Mouse (Mus musculus) forebrain, embryonic 14.5 days (tissue): ENCODE data around the gene Rrad. TPM values are rescaled to one million over a fixed set of nuclear protein-coding genes. Genes with fewer than 3 reads are reported as not detected.
A peak's percentile ranks its signal among the peaks of the same experiment; 100 is the strongest.

Source experiments
- ATAC-seq: fragments of 200-750 bp; cut with Nextera tagmentation; 2 replicates; pipeline ENCODE4 v1.8.0; 2017; ENCODE audit warnings: mild to moderate bottlenecking, moderate library complexity
- DNase-seq: peaks from one replicate; pipeline ENCODE4 v3.0.0-alpha.2; 2015; ENCODE audit warnings: low spot score
- H3K27ac ChIP-seq: fragments of 300-500 bp; sonication (generic); 2 replicates; pipeline ENCODE4 v1.5.1; 2014; ENCODE audit warnings: low read depth, mild to moderate bottlenecking, control low read depth, low read length, moderate library complexity
- H3K27me3 ChIP-seq: fragments of 300-500 bp; sonication (generic); replicated peaks from 2 replicates; pipeline ENCODE4 v1.6.1; 2014; ENCODE audit warnings: low read length, control low read depth, mixed read lengths; ENCODE audit not compliant: control insufficient read depth, insufficient read depth
- H3K36me3 ChIP-seq: fragments of 300-500 bp; sonication (generic); 2 replicates; pipeline ENCODE4 v1.6.1; 2014; ENCODE audit warnings: low read length, control low read depth; ENCODE audit not compliant: control insufficient read depth, insufficient read depth
- H3K4me1 ChIP-seq: fragments of 300-500 bp; sonication (generic); 2 replicates; pipeline ENCODE4 v1.6.1; 2014; ENCODE audit warnings: antibody characterized with exemption, low read length, control low read depth; ENCODE audit not compliant: control insufficient read depth, insufficient read depth
- H3K4me2 ChIP-seq: fragments of 300-500 bp; sonication (generic); 2 replicates; pipeline ENCODE4 v1.6.1; 2014; ENCODE audit warnings: mild to moderate bottlenecking, control low read depth, low read length
- H3K4me3 ChIP-seq: fragments of 300-500 bp; sonication (generic); 2 replicates; pipeline ENCODE4 v1.5.1; 2014; ENCODE audit warnings: low read depth, low read length, control low read depth
- H3K9ac ChIP-seq: fragments of 300-500 bp; sonication (generic); 2 replicates; pipeline ENCODE4 v1.6.1; 2014; ENCODE audit warnings: mild to moderate bottlenecking, low read length, control low read depth, moderate library complexity
- H3K9me3 ChIP-seq: fragments of 300-500 bp; sonication (generic); replicated peaks from 2 replicates; pipeline ENCODE4 v1.6.1; 2016; ENCODE audit warnings: low read length, control low read depth, mixed read lengths; ENCODE audit not compliant: control insufficient read depth
- WGBS: fragments of 180-500 bp; shearing (Covaris S2); extraction: QIAGEN DNeasy Blood & Tissue Kit; methylation state at CpG from one replicate; pipeline ENCODE4 v1.1.7; 2014; 5-methylcytosine and 5-hydroxymethylcytosine counted together
- polyA plus RNA-seq: library from polyadenylated mRNA; unstranded; fragments of >200 nt; fragmentation: Nextera tagmentation; extraction: Ambion mirVana; gene quantifications from 2 replicates; pipeline ENCODE4 v1.2.1, GENCODE M21; 2014

Gene Rrad
- polyA plus RNA-seq, 1 experiment from 2014 or later, result 2.1 TPM

GRCm38 (mm10) chr8:104593536-104594325 lies 37.4 kb downstream of the Rrad start:
- Histone ChIP-seq H3K27me3 (no peaks in the 10 kb centered on the region), H3K4me1 (peaks cover 9% of the 10 kb centered on the region), H3K9ac (no peak overlapping the region), H3K9me3 (no peaks in the 10 kb centered on the region), H3K4me3 (no peak overlapping the region), H3K4me2 (no peak overlapping the region), H3K36me3 (peaks cover 31% of the 10 kb centered on the region), H3K27ac (no peak overlapping the region)
- no peak for ATAC-seq
- DNase-seq, result no peak
- WGBS, result 95% methylated on average over 31 of the region's 31 CpGs

- peaks cover 9% of the 10 kb centered on the region for H3K4me1 ChIP-seq
- H3K4me2 ChIP-seq, result no peak overlapping the region
- no peaks in the 10 kb centered on the region for H3K27me3 ChIP-seq
- no peak for DNase-seq
- ATAC-seq, result no peak
- no peak overlapping the region for H3K27ac ChIP-seq
- no peak overlapping the region for H3K9ac ChIP-seq
- no peak overlapping the region for H3K4me3 ChIP-seq
- 79% methylated on average over 6 of the region's 6 CpGs for WGBS
- H3K9me3 ChIP-seq, result no peaks in the 10 kb centered on the region
- H3K36me3 ChIP-seq, result peaks cover 31% of the 10 kb centered on the region
Observed at GRCm38 (mm10) chr8:104592566-104592965, 38.6 kb downstream of the Rrad start.

DNA sequence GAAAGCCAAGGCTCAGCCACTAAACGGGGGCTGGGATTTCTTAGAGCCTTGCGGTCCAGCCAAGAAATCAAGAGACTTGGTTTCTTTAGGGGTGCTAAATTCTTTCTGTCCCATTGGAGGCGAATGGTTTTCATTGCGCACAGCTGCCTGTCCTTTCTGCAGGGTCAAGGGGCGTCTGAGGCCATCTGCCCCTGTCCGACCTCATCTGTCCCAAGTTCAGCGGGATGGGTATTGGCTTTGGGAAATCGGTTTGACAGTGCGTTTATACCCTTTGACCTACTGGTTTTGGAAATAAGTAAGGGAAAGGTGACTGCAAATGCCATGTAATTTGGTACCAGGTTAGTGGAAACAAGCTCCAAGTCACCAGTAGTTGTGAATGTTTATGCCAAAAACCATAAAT lies 39.3 kb downstream of the Rrad start:
- Histone ChIP-seq H3K4me3 (peak overlapping the region; percentile 73), H3K4me1 (peaks cover 9% of the 10 kb centered on the region), H3K9ac (peak overlapping the region; percentile 76), H3K4me2 (peak overlapping the region; percentile 79), H3K27ac (0 out of 2 replicates have a peak overlapping the region, but pooled peaks have one; percentile 79), H3K9me3 (no peaks in the 10 kb centered on the region), H3K27me3 (no peaks in the 10 kb centered on the region), H3K36me3 (peaks cover 31% of the 10 kb centered on the region)
- DNase-seq (no peak), ATAC-seq (no peak)
- 6% methylated on average over 9 of the region's 9 CpGs for WGBS

GRCm38 (mm10) chr8:104591133-104591834 lies 39.8 kb downstream of the Rrad start, which contains the start of gene Pdp2:
Gene Pdp2 (plus strand): TSS chr8:104591451.
- H3K9ac ChIP-seq, result peak within 1 kb of the TSS; percentile 76
- DNase-seq (peak; percentile 96), ATAC-seq (peak; percentile 99)
- peaks cover 28% of the 10 kb centered on the region for H3K36me3 ChIP-seq
- peaks cover 9% of the 10 kb centered on the region for H3K4me1 ChIP-seq
- H3K9me3 ChIP-seq, result no peaks in the 10 kb centered on the region
- peak within 1 kb of the TSS; percentile 79 for H3K27ac ChIP-seq
- H3K27me3 ChIP-seq, result no peaks in the 10 kb centered on the region
- peak within 1 kb of the TSS; percentile 79 for H3K4me2 ChIP-seq
- H3K4me3 ChIP-seq, result peak within 1 kb of the TSS; percentile 73
- under 1% methylated on average over 44 of the region's 44 CpGs for WGBS

DNA sequence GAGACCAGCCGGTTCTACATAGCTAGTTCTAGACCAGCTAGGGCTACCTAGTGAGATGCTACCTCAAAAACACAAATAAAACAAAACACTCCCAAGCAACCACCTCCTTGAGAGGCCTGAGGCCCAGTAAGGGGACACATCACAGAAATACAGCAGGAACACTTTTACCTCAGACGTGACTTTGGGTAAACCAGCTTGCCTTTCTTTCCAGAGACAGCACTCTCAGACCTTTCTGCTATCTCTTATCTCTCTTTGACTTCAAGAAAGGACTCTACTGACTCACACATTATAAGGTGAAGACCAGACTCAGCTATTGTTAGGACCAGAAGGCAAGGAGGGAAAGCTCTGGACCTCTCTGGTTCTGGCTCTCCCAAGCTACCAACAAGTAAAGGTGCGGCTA lies 40.8 kb downstream of the Rrad start:
- Histone ChIP-seq H3K4me2 (no peak overlapping the region), H3K36me3 (peaks cover 19% of the 10 kb centered on the region), H3K4me3 (no peak overlapping the region), H3K9me3 (no peaks in the 10 kb centered on the region), H3K27ac (no peak overlapping the region), H3K27me3 (no peaks in the 10 kb centered on the region), H3K4me1 (peaks cover 9% of the 10 kb centered on the region), H3K9ac (no peak overlapping the region)
- DNase-seq (no peak), ATAC-seq (no peak)
- 95% methylated on average over 3 of the region's 3 CpGs for WGBS

- no peaks in the 10 kb centered on the region for H3K36me3 ChIP-seq
- H3K4me1 ChIP-seq, result no peaks in the 10 kb centered on the region
- H3K4me3 ChIP-seq, result no peak overlapping the region
- 69% methylated on average over 1 of the region's 1 CpGs for WGBS
- H3K27ac ChIP-seq, result no peak overlapping the region
- H3K9me3 ChIP-seq, result peaks cover 5% of the 10 kb centered on the region; the same call in 1 of the 2 replicates
- no peak overlapping the region for H3K9ac ChIP-seq
- no peaks in the 10 kb centered on the region for H3K27me3 ChIP-seq
- no peak overlapping the region for H3K4me2 ChIP-seq
- ATAC-seq, result no peak
- DNase-seq, result no peak
Observed at GRCm38 (mm10) chr8:104584522-104584921, 46.6 kb downstream of the Rrad start.

Other genes starting within 250 kb of the Rrad start
- gene Cmtm4, start 235.5 kb downstream of the Rrad start, polyA plus RNA-seq, result 3.5 and 3.7 TPM in 2 replicates
- gene Dync1li2, start 188.3 kb downstream of the Rrad start, polyA plus RNA-seq, result 61.1 and 74.0 TPM in 2 replicates
- gene Terb1, start 121.4 kb downstream of the Rrad start, polyA plus RNA-seq, result 0.12 and 0.15 TPM in 2 replicates
- 130 and 135 TPM in 2 replicates for gene Nae1, start 96.7 kb downstream of the Rrad start, polyA plus RNA-seq
- gene Car7, start 96.6 kb downstream of the Rrad start, polyA plus RNA-seq, result 1.1 and 1.2 TPM in 2 replicates
- 11.9 and 14.2 TPM in 2 replicates for gene Pdp2, start 39.9 kb downstream of the Rrad start, polyA plus RNA-seq
- gene Cdh16, start 6.9 kb downstream of the Rrad start, polyA plus RNA-seq, result not detected in 2 replicates
- gene Ciao2b, start 10.6 kb upstream of the Rrad start, polyA plus RNA-seq, result 136 and 154 TPM in 2 replicates
- gene Ces2a, start 102.7 kb upstream of the Rrad start, polyA plus RNA-seq, result not detected in 2 replicates
- 0.20 and 0.32 TPM in 2 replicates for gene Ces2b, start 200.2 kb upstream of the Rrad start, polyA plus RNA-seq
- gene Ces2c, start 215.7 kb upstream of the Rrad start, polyA plus RNA-seq, result not detected in 2 replicates